Mouse (Mus musculus) MEL (cell line): ENCODE data around the gene Tmem144. TPM values are rescaled to one million over a fixed set of nuclear protein-coding genes. Genes with fewer than 3 reads are reported as not detected.
A peak's percentile ranks its signal among the peaks of the same experiment; 100 is the strongest.

Experiments
- DNase-seq: peaks from one replicate; pipeline ENCODE4 v3.0.0; 2011; ENCODE audit warnings: low read depth, low spot score
- H3K27ac ChIP-seq: 2 replicates; pipeline ENCODE4 v1.5.1; 2012; ENCODE audit warnings: low read depth, mild to moderate bottlenecking, control low read depth, low read length, moderate library complexity; ENCODE audit not compliant: control insufficient read depth
- H3K27me3 ChIP-seq, 2 experiments: fragments of 150-350 bp in 1 of 2; sonication (generic) in 1 of 2; 2 replicates each; pipeline ENCODE4 v1.6.1; 2012; ENCODE audit warnings: low read length in 2 of 2, mild to moderate bottlenecking in 2 of 2, improper control_type of control experiment in 1 of 2, moderate library complexity in 1 of 2; ENCODE audit not compliant: insufficient read depth in 2 of 2, control insufficient read depth in 1 of 2
- H3K36me3 ChIP-seq, 2 experiments: 2 replicates each; pipeline ENCODE4 v1.6.1; 2012 to 2014; ENCODE audit warnings: low read length in 2 of 2, improper control_type of control experiment in 1 of 2, inconsistent platforms in 1 of 2, mild to moderate bottlenecking in 1 of 2; ENCODE audit not compliant: insufficient read depth in 2 of 2, control insufficient read depth in 1 of 2
- H3K4me1 ChIP-seq, 2 experiments: fragments of 150-350 bp in 1 of 2; sonication (generic) in 1 of 2; 2 replicates each; pipeline ENCODE4 v1.6.1; 2012; ENCODE audit warnings: low read length in 2 of 2, improper control_type of control experiment in 1 of 2, mild to moderate bottlenecking in 1 of 2; ENCODE audit not compliant: insufficient read depth in 2 of 2, control insufficient read depth in 1 of 2
- H3K4me3 ChIP-seq, 2 experiments: fragments of 150-350 bp in 1 of 2; sonication (generic) in 1 of 2; 2 replicates each; pipeline ENCODE4 v1.5.1; 2012; ENCODE audit warnings: low read depth in 2 of 2, low read length in 2 of 2, mild to moderate bottlenecking in 2 of 2, moderate library complexity in 2 of 2, control low read depth in 1 of 2, improper control_type of control experiment in 1 of 2; ENCODE audit not compliant: control insufficient read depth in 1 of 2, insufficient read depth in 1 of 2
- H3K79me2 ChIP-seq: 2 replicates; pipeline ENCODE4 v1.6.1; 2012; ENCODE audit warnings: mild to moderate bottlenecking, low read length, moderate library complexity; ENCODE audit not compliant: control insufficient read depth, poor library complexity, insufficient read depth
- H3K9ac ChIP-seq: 2 replicates; pipeline ENCODE4 v1.6.1; 2012; ENCODE audit warnings: low read depth, mild to moderate bottlenecking, control low read depth, low read length, moderate library complexity; ENCODE audit not compliant: control insufficient read depth, poor library complexity, severe bottlenecking
- H3K9me3 ChIP-seq: fragments of 150-350 bp; sonication (generic); replicated peaks from 2 replicates; pipeline ENCODE4 v1.6.1; 2012; ENCODE audit warnings: mild to moderate bottlenecking, low read length, improper control_type of control experiment, moderate library complexity; ENCODE audit not compliant: insufficient read depth
- CHD1 ChIP-seq: IDR thresholded peaks from 2 replicates; pipeline ENCODE4 v1.6.1; 2012; ENCODE audit warnings: low read depth, mild to moderate bottlenecking, inconsistent platforms, low read length, improper control_type of control experiment
- CTCF ChIP-seq, 3 experiments: IDR thresholded peaks in 2 of 3; conservative IDR thresholded peaks in 1 of 3; 2 replicates each; pipeline ENCODE4 v1.5.1; 2011 to 2012; ENCODE audit warnings: low read length in 3 of 3, low read depth in 2 of 3, mild to moderate bottlenecking in 2 of 3, improper control_type of control experiment in 1 of 3, inconsistent platforms in 1 of 3, mixed read lengths in 1 of 3, moderate library complexity in 1 of 3; ENCODE audit not compliant: control insufficient read depth in 1 of 3, insufficient read depth in 1 of 3, poor library complexity in 1 of 3, severe bottlenecking in 1 of 3
- E2F4 ChIP-seq: IDR thresholded peaks from 2 replicates; pipeline ENCODE4 v1.6.1; 2011; ENCODE audit warnings: low read depth, low read length, improper control_type of control experiment, borderline replicate concordance
- ELF1 ChIP-seq: IDR thresholded peaks from 2 replicates; pipeline ENCODE4 v1.6.1; 2014; ENCODE audit warnings: low read depth, mild to moderate bottlenecking, inconsistent platforms, low read length, improper control_type of control experiment, moderate library complexity
- EP300 ChIP-seq, 2 experiments: IDR thresholded peaks; 2 replicates each; pipeline ENCODE4 v1.6.1; 2011; ENCODE audit warnings: improper control_type of control experiment in 2 of 2, low read length in 2 of 2, low read depth in 1 of 2, mild to moderate bottlenecking in 1 of 2
- ETS1 ChIP-seq: IDR thresholded peaks from 2 replicates; pipeline ENCODE4 v1.6.1; 2012; ENCODE audit warnings: low read depth, mild to moderate bottlenecking, inconsistent platforms, low read length, improper control_type of control experiment, moderate library complexity
- GABPA ChIP-seq: IDR thresholded peaks from 2 replicates; pipeline ENCODE4 v1.6.1; 2012; ENCODE audit warnings: low read depth, mild to moderate bottlenecking, inconsistent platforms, low read length, improper control_type of control experiment, moderate library complexity
- GATA1 ChIP-seq: IDR thresholded peaks from 2 replicates; pipeline ENCODE4 v1.6.1; 2011; ENCODE audit warnings: low read depth, low read length, improper control_type of control experiment
- MAFK ChIP-seq: IDR thresholded peaks from 2 replicates; pipeline ENCODE4 v1.6.1; 2011; ENCODE audit warnings: low read depth, mild to moderate bottlenecking, low read length, improper control_type of control experiment, borderline replicate concordance
- MAX ChIP-seq: IDR thresholded peaks from 2 replicates; pipeline ENCODE4 v1.6.1; 2011; ENCODE audit warnings: low read length, improper control_type of control experiment
- MEF2A ChIP-seq: IDR thresholded peaks from 2 replicates; pipeline ENCODE4 v1.6.1; 2014; ENCODE audit warnings: low read depth, mild to moderate bottlenecking, inconsistent platforms, low read length, improper control_type of control experiment; ENCODE audit not compliant: poor library complexity, insufficient replicate concordance, severe bottlenecking; ENCODE audit errors: extremely low read depth
- NELFE ChIP-seq: IDR thresholded peaks from 2 replicates; pipeline ENCODE4 v1.6.1; 2011; ENCODE audit warnings: low read depth, low read length, improper control_type of control experiment
- NRF1 ChIP-seq: IDR thresholded peaks from 2 replicates; pipeline ENCODE4 v1.6.1; 2014; ENCODE audit warnings: low read depth, mild to moderate bottlenecking, inconsistent platforms, low read length, improper control_type of control experiment, moderate library complexity; ENCODE audit not compliant: poor library complexity, insufficient read depth, severe bottlenecking
- RAD21 ChIP-seq: IDR thresholded peaks from 2 replicates; pipeline ENCODE4 v1.6.1; 2011; ENCODE audit warnings: mild to moderate bottlenecking, low read depth, low read length, improper control_type of control experiment
- RCOR1 ChIP-seq: IDR thresholded peaks from 2 replicates; pipeline ENCODE4 v1.6.1; 2012; ENCODE audit warnings: low read depth, mild to moderate bottlenecking, inconsistent platforms, low read length, improper control_type of control experiment
- SMC3 ChIP-seq: IDR thresholded peaks from 2 replicates; pipeline ENCODE4 v1.6.1; 2011; ENCODE audit warnings: low read depth, low read length, improper control_type of control experiment
- TAL1 ChIP-seq: IDR thresholded peaks from 2 replicates; pipeline ENCODE4 v1.6.1; 2012; ENCODE audit warnings: mild to moderate bottlenecking, inconsistent platforms, low read length, moderate library complexity, mixed read lengths
- TBP ChIP-seq: IDR thresholded peaks from 2 replicates; pipeline ENCODE4 v1.8.0; 2011; ENCODE audit warnings: low read depth, low read length, improper control_type of control experiment
- TCF12 ChIP-seq: IDR thresholded peaks from 2 replicates; pipeline ENCODE4 v1.6.1; 2014; ENCODE audit warnings: low read depth, mild to moderate bottlenecking, inconsistent platforms, low read length, improper control_type of control experiment, moderate library complexity
- USF1 ChIP-seq: IDR thresholded peaks from 2 replicates; pipeline ENCODE4 v1.6.1; 2014; ENCODE audit warnings: low read depth, mild to moderate bottlenecking, inconsistent platforms, low read length, improper control_type of control experiment, moderate library complexity
- ZC3H11A ChIP-seq: IDR thresholded peaks from 2 replicates; pipeline ENCODE4 v1.6.1; 2012; ENCODE audit warnings: low read depth, mild to moderate bottlenecking, inconsistent platforms, low read length, improper control_type of control experiment
- polyA plus RNA-seq, 2 experiments: library from polyadenylated mRNA; stranded (reverse) in 1 of 2; unstranded in 1 of 2; fragments of >175 nt in 1 of 2; fragments of >200 nt in 1 of 2; gene quantifications; 2 replicates each; pipeline versions ENCODE4 v1.2.1 to v1.2.4; 2012; ENCODE audit warnings: low replicate concordance in 2 of 2, low read depth in 1 of 2; ENCODE audit not compliant: insufficient read length in 2 of 2, insufficient read depth in 1 of 2, missing spikeins in 1 of 2
- total RNA-seq: library from RNA; depleted of rRNA; stranded (reverse); fragments of 300-350 nt; gene quantifications from 2 replicates; pipeline ENCODE4 v1.2.3, GENCODE M21; 2012

Gene Tmem144
- total and polyA plus RNA-seq, 3 experiments: 0.04 to 0.25 TPM; not detected in 1

GRCm38 (mm10) chr3:79810563-79810962, 42.0 kb downstream of the Tmem144 start:
- Histone ChIP-seq H3K36me3 (peaks cover 0 to 21% of the 10 kb centered on the region in 2 experiments; a peak in 2 of 4 replicates), H3K27me3 (no peaks in the 10 kb centered on the region), H3K27ac (no peak overlapping the region), H3K4me1 (peaks cover 12 to 16% of the 10 kb centered on the region in 2 experiments), H3K9ac (no peak overlapping the region), H3K79me2 (no peaks in the 10 kb centered on the region), H3K4me3 (no peak overlapping the region), H3K9me3 (no peaks in the 10 kb centered on the region)
- TF ChIP-seq E2F4: no peak
- TF ChIP-seq TAL1: peak; percentile 52
- 0 out of 2 replicates have a peak, but pooled peaks have one; percentile 24 for TF ChIP-seq NRF1
- peak; percentile 74 for TF ChIP-seq GATA1
- peak; percentile 78 for TF ChIP-seq TCF12
- no peak for TF ChIP-seq USF1
- peak; percentile 56 for TF ChIP-seq ETS1
- TF ChIP-seq ELF1: no peak
- peak; percentile 59 to 79 for TF ChIP-seq EP300 (IDR thresholded peaks at IDR 0.05; ENCODE audit: low read depth in 1 of 2, low read length in 2 of 2)
- peak; percentile 67; the same call in 1 of the 2 replicates for TF ChIP-seq MAX
- TF ChIP-seq NELFE: no peak
- peak; percentile 70; the same call in 1 of the 2 replicates for TF ChIP-seq RCOR1
- TF ChIP-seq CHD1: no peak
- peak; percentile 60 for DNase-seq

DNA sequence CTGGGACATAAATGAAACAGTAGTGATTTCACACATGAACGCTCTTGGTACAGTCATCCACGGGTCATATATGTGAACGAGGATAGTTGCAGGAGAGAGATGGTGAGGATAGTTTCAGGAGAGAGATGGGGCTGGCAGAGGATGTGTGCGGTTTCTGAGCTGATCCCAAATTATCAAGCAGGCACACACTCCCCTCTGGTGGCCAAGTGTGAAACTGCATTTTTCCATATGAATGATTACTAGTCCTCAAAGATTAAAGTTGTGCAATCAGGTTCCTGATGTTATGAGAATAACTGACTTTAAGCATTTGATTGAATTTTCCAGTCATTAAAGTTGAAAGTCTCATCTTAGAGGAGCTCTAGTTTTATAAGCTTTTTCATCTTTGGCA, 43.4 kb downstream of the Tmem144 start:
- H3K79me2 ChIP-seq: no peaks in the 10 kb centered on the region
- no peak overlapping the region for H3K9ac ChIP-seq
- H3K36me3 ChIP-seq: peaks cover 0 to 21% of the 10 kb centered on the region in 2 experiments; a peak in 2 of 4 replicates
- H3K27ac ChIP-seq: no peak overlapping the region
- DNase-seq: peak; percentile 60
- no peaks in the 10 kb centered on the region for H3K9me3 ChIP-seq
- H3K4me3 ChIP-seq: no peak overlapping the region
- peak in 2 of 3 experiments; percentile 64 to 65; a peak in 4 of 6 replicates for TF ChIP-seq CTCF (IDR thresholded peaks at IDR 0.05 in 2 of 3, conservative IDR thresholded peaks at IDR 0.05 in 1 of 3; ENCODE audit: control insufficient read depth in 1 of 3, insufficient read depth in 1 of 3, low read depth in 2 of 3, low read length in 3 of 3, poor library complexity in 1 of 3, severe bottlenecking in 1 of 3)
- TF ChIP-seq ZC3H11A: peak; percentile 52
- no peak for TF ChIP-seq TCF12
- no peak for TF ChIP-seq MEF2A
- TF ChIP-seq MAFK: no peak
- no peak for TF ChIP-seq GABPA
- peak; percentile 74 for TF ChIP-seq RAD21
- no peak for TF ChIP-seq TBP
- peak; percentile 68 for TF ChIP-seq SMC3
- peaks cover 12 to 16% of the 10 kb centered on the region in 2 experiments for H3K4me1 ChIP-seq
- no peaks in the 10 kb centered on the region for H3K27me3 ChIP-seq
